Mouse (Mus musculus) lung, postnatal 14 days (tissue): Measurements from ENCODE around the gene Lrrc42.
A peak's percentile ranks its signal among the peaks of the same experiment; 100 is the strongest.

ENCODE experiments used
- DNase-seq: peaks from one replicate; pipeline ENCODE4 v3.0.0; 2021

Gene Lrrc42

DNA sequence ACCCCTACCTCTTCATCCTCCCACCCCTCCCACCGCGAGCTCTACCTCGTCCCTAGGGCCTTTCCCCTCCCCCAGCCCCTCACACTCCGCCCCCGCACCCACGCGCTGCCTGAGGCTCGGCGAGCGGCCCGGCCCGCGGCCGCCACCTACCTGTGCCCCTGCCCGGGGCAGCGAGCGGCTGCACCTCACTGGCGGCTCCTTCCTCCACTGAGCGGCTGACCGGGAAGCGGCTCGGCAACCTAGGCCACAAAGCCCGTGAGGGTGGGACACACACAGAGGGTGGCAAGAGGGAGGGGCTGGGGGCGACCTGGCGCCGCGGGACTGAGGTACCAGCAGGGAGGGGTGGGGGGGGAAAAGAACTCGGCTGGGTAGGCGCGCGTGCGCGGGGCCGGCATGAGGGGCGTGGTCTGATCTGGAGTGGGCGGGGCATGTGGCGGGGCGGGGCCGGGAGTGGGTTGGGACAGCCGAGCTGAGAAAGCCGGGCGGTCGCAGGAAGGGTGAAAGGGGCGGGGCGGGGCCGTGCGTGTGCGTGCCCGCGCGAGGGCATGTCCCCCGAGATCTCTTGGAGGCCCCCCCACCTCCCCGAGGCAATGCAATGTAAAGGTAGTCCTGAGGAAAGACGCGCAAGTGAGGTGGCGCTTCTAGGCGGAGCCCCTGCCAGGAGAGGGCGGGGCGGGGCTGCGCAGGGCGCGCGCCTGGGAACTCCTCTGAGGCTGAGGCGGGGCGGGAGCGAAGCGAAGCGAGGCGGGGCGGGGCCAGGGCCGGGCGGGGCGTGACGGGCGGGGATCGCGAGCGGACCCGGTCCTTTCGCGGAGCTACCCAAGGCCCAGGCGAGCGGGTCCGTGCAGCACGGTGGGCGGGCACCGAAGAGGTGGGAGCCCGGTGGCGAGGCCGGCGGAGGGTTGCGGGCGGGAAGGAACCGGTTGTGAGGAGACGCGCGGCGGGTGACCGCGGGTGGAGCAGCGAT is at the start of gene Lrrc42, which contains the start of gene Hspb11:
Lrrc42 (minus strand) TSS at position 408 of the 967 bp plus-strand sequence.
Hspb11 (plus strand) TSS at position 469 of the 967 bp plus-strand sequence.
- peak; percentile 96 for DNase-seq

DNA sequence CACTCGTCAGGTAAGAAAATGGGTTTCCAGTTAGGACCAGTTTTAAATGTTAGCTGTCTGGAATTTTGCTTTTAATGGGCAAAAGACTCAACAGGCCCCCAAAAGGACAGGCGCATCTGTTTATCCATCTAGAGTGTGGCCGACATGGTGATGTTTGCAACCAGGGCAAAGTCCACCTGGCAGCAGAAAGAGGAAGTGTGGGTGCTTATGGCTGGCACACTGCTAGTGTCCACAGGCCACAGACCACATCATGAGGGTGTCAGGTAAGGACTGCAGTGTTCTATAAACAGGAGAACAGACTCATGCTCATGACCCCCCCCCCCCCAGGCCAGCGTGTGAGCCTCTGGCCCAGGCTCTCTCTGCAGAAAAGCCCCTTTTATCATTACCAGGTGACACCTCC is 49.5 kb upstream of the Lrrc42 start:
- DNase-seq = no peak

DNA sequence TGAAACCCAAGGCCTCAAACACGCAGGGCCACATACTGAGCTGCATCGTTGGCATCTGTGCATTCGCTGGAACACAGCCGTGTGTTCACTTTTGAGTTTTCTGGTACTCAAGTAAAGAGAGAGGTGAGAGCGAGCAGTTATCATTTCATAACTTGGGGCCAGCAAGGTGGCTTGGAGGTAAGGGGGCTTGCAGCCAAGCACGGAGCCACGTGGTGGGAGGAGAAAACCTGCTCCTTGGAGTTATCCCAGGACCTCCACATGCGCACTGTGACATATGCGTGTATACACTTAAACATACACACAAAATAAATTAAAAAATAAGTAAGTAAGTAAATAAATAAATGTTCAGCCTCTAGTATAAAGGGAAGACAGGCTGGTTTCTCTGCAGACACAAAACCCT is 48.9 kb upstream of the Lrrc42 start:
- DNase-seq = no peak

DNA sequence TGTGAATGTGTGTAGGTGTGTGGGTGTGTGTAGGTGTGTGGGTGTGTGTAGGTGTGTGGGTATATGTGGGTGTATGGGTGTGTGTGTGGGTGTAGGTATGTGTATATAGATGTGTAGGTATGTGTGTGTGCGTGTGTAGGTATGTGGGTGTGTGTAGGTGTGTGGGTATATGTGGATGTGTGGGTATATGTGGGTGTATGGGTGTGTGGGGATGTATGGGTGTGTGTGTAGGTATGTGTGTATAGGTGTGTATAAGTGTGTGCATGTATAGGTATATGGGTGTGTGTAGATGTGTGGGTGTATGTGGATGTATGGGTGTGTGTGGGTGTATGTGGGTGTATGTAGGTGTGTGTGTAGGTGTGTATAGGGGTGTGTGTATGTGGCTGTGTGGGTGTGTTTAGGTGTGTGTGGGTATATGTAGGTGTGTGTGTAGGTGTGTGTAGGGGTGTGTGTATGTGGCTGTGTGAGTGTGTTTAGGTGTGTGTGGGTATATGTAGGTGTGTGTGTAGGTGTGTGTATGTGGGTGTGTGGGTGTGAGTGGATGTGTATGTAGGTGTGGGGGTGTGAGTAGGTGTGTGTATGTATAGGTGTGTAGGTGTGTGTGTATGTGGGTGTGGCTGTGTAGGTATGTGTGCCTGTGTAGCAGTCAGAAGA is 47.7 kb upstream of the Lrrc42 start:
- no peak for DNase-seq

DNA sequence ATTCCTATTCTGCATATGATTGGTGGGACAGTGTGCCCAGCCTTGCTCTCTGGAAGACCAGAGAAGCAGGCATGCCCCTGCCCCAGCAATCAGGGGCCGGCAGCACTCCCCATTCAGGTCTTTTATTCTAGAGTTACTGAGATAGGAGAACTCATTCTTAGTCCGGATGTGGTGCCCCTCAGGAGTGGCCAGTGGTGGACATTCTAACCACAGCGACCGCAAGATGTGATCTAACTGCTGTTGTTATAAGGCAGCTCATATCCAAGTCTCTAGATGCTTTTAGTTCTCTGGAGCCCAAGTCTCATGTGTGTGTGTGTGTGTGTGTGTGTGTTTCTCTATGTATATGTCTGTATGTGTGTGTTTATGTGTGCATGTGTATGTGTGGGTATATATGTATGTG is 47.0 kb upstream of the Lrrc42 start:
- DNase-seq = no peak

DNA sequence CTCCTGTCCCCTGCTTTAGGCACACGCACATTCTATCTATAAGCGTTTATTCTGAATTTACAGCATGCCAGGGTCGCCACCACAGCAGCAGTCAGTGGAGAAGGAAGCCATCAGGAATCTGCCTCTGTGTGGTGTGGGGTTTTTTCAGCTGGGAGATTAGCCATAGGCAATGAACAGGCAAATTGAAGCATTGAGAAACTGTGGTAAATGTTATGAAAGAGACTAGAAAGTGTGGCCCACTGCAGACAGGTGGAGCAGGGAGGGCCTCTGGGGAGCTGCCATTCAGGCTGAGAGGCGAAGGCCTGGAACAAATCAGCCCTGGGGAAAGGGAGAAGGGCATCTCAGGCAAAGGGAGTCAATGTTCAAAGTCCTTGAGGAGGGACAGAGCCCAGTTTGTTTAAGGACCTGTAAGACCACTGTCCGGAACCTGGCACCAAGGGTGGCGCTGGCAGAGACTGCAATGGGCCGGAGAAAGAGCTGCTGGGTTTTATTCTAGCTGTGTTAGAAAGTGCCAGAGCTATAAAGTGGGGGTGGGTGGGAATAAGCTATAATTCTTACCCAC is 46.5 kb upstream of the Lrrc42 start:
- DNase-seq = no peak

DNA sequence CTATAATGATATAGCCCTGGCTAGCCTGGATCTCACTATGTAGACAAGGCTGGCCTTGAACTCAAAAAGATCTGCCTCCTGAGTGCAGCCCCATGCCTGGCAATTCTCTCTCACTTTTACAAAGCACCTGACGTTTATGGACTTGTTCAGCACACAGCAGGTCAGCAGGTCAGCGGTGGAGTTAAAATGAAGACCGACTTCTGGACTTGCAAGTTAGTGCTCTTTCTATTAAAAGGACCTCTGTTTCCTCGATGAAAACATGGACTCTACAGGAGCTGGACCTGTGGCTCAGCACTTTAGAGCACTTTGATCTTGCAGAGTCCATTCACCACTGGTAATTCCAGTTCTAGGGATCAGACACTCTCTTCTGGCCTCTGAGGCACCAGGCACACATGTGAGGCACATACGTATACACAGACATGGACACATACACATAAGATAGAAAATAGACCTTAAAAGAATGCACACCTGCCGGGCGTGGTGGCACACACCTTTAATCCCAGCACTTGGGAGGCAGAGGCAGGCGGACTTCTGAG is 44.8 kb upstream of the Lrrc42 start:
- no peak for DNase-seq

DNA sequence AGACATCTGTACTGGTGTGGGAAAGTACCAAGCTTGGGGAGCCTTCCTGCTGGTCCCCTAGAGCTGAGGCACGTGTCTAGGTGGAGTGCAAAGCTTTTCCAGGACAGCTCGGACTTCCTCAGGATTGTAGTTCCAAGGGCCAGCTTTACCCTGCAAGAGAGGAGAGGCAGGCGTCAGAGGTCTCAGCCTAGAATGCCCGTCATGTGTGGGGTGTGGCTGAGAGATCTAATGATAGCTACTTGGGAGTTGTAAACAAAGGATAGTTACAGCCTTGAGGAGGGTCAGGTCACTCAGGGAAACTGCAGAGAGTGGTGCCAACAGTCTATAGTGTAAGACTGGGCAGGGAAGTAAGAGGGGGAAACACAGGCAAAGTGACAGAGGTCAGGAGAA is 38.9 kb upstream of the Lrrc42 start:
- peak; percentile 18 for DNase-seq

DNA sequence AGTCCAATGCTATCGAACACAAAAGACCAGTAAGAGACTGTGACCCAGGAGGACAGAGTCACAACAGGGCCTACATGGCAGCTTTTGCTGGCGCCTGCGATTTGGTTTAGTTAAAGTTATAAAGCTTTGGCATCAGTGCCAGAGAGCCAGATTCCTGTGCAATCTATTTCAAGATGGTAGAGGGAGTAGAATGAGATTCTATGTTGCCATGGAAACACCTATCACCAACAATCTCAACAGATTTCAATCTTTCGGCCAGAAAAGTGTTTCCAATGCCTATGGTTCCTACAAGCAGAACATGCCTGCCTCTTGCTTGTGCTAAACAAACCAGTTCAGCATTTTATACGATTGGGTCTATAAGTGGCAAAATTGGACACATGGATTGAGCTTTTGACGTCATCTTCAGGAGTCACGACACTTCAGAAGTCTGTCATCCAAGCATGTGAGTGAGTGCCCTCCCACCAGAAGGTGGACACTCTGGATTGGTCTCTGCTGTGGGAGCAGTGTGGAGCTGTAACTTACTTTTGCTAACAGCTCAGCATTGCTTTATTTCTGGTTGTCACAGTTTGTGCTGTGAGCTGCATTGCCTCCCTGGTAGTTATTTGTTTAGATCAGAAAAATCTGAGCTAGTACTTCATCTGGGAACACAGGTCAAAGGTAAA is 38.4 kb upstream of the Lrrc42 start:
- no peak for DNase-seq

DNA sequence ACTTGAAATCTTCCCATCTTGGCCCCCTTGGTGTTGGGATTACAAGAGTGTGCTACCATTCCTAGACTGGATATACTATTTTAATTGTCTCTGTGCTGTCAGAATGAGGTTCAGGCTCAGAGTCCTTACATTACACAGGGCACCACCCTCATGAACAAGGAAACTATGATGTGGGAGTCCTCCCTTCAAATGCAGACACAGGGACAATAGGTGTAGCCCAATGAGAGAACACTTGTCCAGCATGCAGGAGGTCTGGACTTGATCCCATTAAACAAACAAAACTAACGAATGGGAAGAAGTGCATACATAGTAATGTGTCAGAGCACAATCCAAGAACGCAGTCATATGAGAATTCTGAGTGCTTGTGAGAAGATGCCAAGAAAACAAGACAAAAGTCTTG is 34.2 kb upstream of the Lrrc42 start:
- DNase-seq = no peak

DNA sequence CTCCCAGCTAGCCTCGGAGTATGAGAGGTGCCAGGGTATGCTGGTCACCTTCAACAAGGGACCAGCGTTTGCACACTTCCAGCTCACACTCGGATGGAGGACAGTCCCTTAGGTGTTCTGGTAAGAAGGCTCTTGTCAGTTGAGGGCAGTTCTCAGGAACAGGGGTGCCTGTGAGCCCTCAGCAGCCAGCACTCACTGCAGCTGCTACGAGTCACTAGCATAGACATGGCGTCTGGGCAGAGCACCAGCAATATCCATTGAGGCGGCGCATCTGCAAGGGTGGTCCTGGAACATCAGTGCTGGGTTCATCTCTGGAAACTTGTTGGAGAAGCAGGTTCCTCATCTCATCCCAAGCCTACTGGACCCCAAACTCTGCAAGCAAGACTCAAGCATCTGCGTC is 33.1 kb upstream of the Lrrc42 start:
- DNase-seq = no peak

DNA sequence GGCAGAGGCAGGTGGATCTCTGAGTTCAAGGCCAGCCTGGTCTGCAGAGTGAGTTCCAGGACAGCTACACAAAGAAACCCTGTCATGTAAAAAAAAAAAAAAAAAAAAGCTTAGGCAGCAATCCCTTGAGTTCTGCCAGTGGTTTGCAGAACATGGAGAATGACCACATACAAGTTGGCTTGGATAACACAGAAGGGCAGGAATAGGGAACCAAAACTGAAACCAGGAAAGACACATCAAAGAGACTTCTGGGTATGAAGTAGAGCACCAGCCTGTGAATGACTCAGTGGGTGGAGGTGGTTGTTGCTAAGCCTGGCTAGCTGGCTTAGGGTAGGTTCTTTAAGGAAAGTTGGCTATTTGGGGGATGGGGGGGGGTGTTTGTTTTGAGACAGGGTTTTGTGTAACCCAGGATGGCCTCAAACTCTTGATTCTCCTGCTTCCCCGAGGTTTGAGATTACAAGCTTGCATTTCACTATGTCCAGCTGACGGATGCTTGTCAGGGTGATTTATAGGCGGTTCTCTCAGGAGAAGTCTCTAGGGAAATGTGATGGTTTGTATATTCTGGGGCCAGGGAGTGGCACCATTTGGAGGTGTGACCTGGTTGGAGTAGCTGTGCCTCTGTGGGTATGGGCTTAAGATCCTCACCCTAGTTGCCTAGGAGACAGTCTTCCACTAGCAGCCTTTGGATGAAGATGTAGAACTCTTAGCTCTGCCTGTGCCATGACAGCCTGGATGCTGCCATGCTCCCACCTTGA is 32.3 kb upstream of the Lrrc42 start:
- no peak for DNase-seq

DNA sequence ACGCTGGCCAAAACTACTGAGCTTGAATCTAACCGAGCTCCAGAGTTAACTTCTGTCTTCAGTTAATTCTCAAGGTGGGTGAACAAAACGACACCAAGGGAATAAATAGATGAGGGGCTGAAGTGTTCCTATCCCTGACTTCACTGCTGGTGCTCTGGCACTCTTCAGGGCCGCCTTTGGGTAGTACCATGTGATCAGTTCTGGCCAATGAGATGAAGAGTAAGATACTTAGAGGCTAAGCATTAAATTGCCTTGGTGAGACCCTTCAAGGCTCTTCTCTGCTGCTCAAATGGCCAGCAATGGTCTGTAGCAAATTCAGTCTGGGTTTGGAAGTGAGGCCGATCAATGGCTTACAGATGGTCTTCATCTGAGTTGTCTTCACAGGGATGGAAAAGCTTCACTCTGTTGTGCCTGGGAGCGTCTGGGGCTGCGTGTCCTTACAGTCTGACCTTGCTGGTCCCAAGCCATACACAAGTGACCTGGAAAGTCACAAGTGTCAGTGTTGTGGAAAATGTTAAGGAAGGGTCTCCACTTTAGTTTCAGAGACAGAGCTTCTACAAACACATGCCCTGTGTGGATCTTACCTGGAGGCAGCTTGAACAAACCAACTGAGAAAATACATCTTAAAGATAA is 27.6 kb upstream of the Lrrc42 start:
- no peak for DNase-seq

DNA sequence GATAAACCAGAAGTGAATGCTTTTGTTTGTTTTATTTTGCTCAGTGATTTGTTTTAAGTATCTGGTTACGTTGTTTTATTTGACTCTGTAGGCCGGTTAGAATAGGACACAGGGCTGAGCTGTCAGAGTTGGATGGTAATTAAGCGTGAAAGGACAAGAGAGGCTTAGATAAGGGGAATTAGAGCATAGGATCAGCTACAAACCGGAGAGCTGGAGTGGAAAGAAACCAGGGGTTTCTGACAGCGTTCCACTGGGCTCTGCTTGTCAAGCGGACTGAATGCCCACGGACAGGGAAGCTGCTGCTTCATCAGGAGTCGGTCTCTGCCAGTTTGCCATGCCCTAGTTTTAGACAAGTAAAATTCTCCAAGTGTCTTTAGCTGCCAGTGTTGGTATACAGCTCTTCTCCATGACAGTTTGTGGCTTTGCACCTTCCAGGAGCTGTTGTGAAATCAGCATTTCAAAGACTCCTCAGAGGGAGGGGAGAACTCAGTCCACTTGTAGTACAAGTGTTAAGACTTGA is 24.9 kb upstream of the Lrrc42 start:
- no peak for DNase-seq

DNA sequence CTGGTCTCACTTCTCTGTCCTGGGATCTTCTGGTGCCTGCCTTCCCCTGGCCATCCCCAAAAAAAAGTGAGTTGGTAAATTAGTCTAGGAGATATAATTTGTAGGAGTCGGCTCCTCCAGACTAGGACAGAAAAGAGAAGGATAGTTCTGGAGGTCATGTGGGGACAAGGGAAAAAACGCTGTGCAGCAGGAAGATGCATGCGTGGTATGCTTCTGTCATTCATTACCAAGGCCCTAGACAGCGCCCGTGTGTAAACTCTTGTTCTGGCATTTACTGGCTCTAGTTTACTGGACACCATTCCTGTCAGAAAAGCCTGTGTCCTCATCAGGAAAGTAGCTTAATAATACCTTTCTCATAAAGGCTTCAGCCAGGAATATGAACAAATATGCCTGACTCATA is 21.2 kb upstream of the Lrrc42 start:
- DNase-seq = no peak

DNA sequence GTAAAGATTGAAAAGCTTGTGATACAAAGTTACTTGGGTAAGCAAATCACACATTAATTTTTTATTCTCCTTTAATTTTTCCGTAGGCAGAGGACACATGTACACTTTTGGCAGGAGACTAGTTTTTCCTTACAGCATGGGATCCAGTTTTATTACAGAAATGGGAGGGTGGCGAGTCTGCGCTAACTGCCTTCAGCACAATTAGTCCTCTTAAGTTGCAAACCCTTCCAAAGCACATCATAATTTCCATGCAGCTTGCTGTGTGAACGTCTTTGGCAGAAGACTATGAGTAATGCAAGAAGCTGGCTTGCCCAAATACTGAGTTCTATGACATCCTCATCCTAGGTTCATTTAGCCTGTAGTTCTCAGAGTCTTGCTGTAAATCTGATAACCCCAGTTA is 20.4 kb upstream of the Lrrc42 start:
- no peak for DNase-seq

DNA sequence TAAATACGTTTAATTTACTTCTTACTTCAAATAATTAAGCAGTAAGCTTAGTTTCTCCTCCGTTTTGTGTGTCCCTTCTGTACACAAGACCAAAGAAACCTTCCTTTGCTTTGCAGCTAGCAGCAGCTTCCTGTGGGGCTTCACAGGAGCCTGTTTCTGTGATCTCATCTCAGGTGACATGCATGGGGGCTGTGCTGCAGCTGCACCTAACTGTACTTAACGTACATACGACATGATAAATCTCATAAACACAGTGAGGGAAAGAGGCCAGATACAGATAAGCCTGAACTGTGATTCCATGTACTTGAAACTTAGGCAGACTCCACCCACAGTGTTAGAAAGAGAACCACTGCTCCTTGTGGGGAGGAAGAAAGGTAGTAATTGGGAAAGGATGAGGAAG is 6.7 kb upstream of the Lrrc42 start:
- no peak for DNase-seq

DNA sequence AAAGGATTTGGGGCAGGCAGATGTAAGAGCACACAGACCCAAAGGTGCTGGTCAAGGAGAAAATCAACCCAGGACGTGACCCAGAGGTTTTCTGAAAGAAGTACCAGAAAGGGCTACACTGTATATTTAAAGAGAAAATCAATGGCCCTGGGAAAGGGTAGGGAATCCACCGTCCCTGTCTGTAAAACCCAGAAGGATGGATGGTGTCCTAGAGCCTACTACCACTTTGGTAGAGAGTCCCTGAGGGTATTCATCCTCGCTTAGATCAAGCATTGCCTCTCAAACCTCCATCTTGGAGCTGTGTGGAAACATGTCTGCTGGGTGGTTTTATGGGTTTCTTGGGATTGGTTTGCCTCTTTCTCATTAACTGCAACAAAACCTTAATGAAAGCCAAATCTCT is 1.1 kb upstream of the Lrrc42 start:
- no peak for DNase-seq

DNA sequence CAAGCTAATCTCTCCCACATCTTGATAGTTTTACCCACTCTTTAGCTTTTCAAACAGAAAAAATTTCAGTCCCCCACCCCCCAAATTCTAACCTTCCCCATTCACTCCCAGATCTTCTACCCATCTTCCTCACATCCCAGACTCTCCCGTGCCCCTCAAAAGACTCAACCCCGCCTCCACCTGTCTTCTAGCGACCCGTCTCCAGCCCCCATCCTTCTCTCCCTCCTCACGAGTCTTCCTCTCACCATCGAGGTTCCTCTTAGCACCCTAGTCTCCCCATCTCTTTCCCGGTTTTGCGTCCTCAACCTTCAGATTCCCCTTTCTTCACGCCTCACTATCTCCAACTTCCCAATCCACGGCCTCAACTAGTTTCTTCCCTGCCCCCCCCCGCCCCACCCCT is 810 bp downstream of the Lrrc42 start:
- DNase-seq = no peak

DNA sequence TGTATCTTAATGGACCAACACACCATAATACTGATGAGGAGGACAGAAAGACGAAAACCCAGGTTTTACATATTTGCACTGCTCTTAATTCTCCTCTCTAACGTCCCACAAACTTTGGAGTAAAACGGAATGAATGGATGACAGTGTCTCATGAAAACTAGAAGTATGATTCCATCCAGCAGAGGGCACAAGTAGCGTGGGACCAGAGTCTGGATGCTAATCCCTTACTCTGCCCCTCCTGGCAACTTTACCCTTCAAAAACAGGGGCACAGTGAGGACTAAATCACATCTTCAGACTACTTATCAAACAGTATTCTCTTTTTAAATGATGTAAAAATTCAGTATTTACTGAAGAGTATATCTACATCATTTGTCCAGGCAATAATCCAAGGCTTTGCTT is 2.8 kb downstream of the Lrrc42 start:
- peak; percentile 62 for DNase-seq

DNA sequence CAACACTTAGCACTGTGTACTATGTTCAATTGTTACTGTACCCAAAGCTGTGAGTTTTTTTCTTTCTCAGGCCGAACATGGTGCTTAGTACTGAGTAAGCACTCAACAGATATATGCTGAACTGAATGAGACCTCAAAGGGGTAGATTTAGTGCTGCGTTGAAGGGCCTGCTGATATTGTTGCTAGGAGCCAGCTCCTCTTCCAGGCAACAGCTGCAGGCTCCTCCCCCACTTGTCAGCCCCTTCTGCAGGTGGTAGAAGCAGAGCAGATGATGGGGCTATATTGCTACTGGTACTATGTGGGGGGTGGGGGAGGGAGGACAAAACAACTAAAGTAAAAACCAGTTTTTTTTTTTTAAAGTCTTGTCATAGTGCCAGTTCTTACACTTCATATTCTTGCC is 3.9 kb downstream of the Lrrc42 start:
- DNase-seq = peak; percentile 22

DNA sequence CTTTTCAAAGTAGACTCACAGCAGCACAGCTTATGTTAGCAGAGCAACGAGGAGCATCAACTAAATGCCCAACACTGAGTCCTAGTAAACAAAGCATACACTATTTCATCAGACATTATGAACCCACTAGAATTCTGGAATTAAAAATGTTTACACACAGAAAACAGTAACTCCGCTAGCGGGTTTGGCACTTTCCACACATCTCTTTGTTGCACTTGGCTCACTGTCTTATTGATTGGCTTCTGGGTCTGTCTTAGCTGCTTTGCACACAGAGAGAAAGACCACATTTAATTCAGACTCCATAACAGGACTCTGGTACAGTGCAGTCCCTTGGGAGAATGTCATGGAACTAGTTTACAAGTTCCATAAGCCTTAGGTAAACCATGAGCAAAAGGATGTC is 5.3 kb downstream of the Lrrc42 start:
- no peak for DNase-seq
